Mouse (Mus musculus) embryonic stem cell, embryonic (primary cell): ENCODE measurements around the gene Hcn2.

ENCODE experiments used
- CTCF ChIA-PET, 4 experiments: fragments of 300-600 bp in 2 of 4; fragments of 350-600 bp in 2 of 4; sonication (Branson Sonifier 250); formaldehyde crosslinking; loops; one replicate each; lab custom pipeline; 2022; ENCODE audit warnings: inconsistent platforms in 2 of 4; lab: Charles Lee
- POLR2A ChIA-PET, 4 experiments: fragments of 300-600 bp in 2 of 4; fragments of 350-600 bp in 2 of 4; sonication (Branson Sonifier 250); formaldehyde crosslinking; loops; one replicate each; lab custom pipeline; 2022; ENCODE audit warnings: antibody characterized with exemption in 4 of 4, inconsistent platforms in 1 of 4; lab: Charles Lee

Hcn2 gene

GRCm38 (mm10) chr10:79696129-79696651 is 20.2 kb upstream of the Hcn2 start:
- POLR2A ChIA-PET: interaction anchor here in 3 of 4 experiments (0.6 to 19.9 kb wide), 15 partner anchors 8 to 59 kb away, joined by 3 to 367 read pairs (median 6); partner anchors contain the start of genes Bsg (in 2 of the 3), Cdc34 (in 1 of the 3), Gzmm (in 1 of the 3) and Madcam1 (in 1 of the 3)

GRCm38 (mm10) chr10:79697916-79698315 is 18.5 kb upstream of the Hcn2 start:
- ChIA-PET CTCF (interaction anchor here in 2 of 4 experiments (0.5 to 1.3 kb wide), 6 partner anchors 14 to 1372 kb away, joined by 3 to 5 read pairs (median 4); no protein-coding TSS in a partner anchor), POLR2A (interaction anchor here in 3 of 4 experiments (0.7 to 19.9 kb wide), 13 partner anchors 9 to 583 kb away, joined by 3 to 367 read pairs (median 7); partner anchors contain the start of genes Bsg (in 1 of the 3), Cdc34 (in 1 of the 3), Gzmm (in 1 of the 3) and Madcam1 (in 1 of the 3))

More at GRCm38 (mm10) chr10:79696129-79696651, 20.2 kb upstream of the Hcn2 start:
- CTCF ChIA-PET: interaction anchor here in 3 of 4 experiments (0.5 to 3.6 kb wide), 22 partner anchors 8 to 273 kb away, joined by 3 to 23 read pairs (median 4); partner anchors contain the start of genes Bsg (in 1 of the 3), C2cd4c (in 1 of the 3), Cdc34 (in 1 of the 3) and Fgf22 (in 1 of the 3)

DNA sequence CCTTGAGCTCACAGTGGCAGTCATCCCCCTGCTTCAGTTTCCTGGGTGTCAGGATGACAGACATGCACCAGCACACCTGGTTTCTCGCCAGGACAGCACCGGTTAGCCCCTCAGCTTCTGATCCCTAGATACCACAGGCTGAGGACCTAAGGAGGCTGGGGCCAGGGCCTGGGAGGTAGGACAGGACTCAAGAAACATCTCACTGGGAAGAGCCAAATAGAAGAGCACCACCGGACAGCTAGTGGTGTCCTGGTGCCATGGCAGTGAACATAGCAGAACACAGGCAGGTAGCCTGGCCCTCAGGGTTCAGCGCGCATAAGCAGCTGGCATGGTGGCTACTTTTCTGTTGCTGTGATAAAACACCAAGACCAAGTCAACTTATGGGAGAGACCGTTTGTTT is 18.0 kb upstream of the Hcn2 start:
- CTCF ChIA-PET: interaction anchor here in 3 of 4 experiments (0.5 to 1.3 kb wide), 9 partner anchors 11 to 1372 kb away, joined by 3 to 5 read pairs (median 4); no protein-coding TSS in a partner anchor
- POLR2A ChIA-PET: interaction anchor here in 3 of 4 experiments (0.7 to 19.9 kb wide), 12 partner anchors 9 to 582 kb away, joined by 3 to 197 read pairs (median 7); partner anchors contain the start of genes Cdc34 (in 2 of the 3), Bsg (in 1 of the 3) and Gzmm (in 1 of the 3)

DNA sequence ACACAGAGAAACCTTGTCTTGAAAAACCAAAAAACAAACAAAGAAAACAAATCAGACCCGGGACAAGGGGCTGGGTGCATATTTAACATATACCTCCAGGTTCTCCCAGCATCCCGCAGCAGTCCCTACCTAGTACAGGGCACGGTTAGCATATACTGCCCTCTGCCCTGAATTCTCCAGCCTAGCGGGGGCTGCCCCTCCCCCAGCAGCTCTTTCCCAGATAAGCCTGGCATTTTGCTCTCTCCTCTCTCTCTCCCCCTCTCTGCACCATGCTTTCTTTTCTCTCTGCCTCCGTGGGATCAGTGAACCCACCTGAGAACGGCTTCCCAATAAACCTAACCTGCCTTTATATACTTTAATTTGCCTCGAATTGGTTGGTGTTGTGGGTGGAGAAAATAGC is 15.8 kb upstream of the Hcn2 start:
- ChIA-PET POLR2A (interaction anchor here in 2 of 4 experiments (1.2 to 5.5 kb wide), 4 partner anchors 9 to 19 kb away, joined by 3 to 43 read pairs (median 6); partner anchors contain the start of genes Cdc34 (in 1 of the 2) and Gzmm (in 1 of the 2)), CTCF (no interaction called here)

- POLR2A ChIA-PET: interaction anchor here in 2 of 4 experiments (0.5 to 2.1 kb wide), 10 partner anchors 10 to 467 kb away, joined by 3 to 15 read pairs (median 3); partner anchors contain the start of genes C2cd4c (in 1 of the 2), Cdc34 (in 1 of the 2), Gzmm (in 1 of the 2) and Polrmt (in 1 of the 2)
- CTCF ChIA-PET: no interaction called here
Measured at GRCm38 (mm10) chr10:79701443-79702129, 14.8 kb upstream of the Hcn2 start.

DNA sequence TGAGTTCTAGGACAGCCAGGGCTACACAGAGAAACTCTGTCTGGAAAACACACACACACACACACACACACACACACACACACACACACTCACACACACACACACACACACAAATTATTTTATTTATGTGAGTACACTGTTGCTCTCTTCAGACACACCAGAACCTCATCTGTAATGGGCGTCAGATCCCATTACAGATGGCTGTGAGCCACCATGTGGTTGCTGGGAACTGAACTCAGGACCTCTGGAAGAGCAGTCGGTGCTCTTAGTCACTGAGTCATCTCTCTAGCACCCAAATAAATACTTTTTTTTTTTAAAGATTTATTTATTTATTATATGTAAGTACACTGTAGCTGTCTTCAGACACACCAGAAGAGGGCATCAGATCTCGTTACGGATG is 13.5 kb upstream of the Hcn2 start:
- ChIA-PET POLR2A (interaction anchor here in 3 of 4 experiments (0.6 to 8.4 kb wide), 17 partner anchors 10 to 956 kb away, joined by 3 to 197 read pairs (median 5); partner anchors contain the start of genes Cdc34 (in 2 of the 3), Gzmm (in 2 of the 3), Tpgs1 (in 2 of the 3) and Fstl3 (in 1 of the 3)), CTCF (interaction anchor here in 2 of 4 experiments (1.2 to 2.3 kb wide), 9 partner anchors 8 to 79 kb away, joined by 3 to 23 read pairs (median 8); no protein-coding TSS in a partner anchor)

- CTCF ChIA-PET: interaction anchor here in 3 of 4 experiments (0.5 to 2.3 kb wide), 44 partner anchors 8 to 802 kb away, joined by 3 to 23 read pairs (median 4); partner anchors contain the start of genes C2cd4c (in 1 of the 3), Cdc34 (in 1 of the 3), Madcam1 (in 1 of the 3) and Polrmt (in 1 of the 3)
- POLR2A ChIA-PET: interaction anchor here (0.6 to 8.4 kb wide), 71 partner anchors 9 to 1694 kb away, joined by 3 to 197 read pairs (median 4); partner anchors contain the start of genes Cdc34 (in 3 of the 4), Gzmm (in 2 of the 4), Madcam1 (in 2 of the 4) and Polrmt (in 2 of the 4)
Measured at GRCm38 (mm10) chr10:79703541-79703940, 12.9 kb upstream of the Hcn2 start.

GRCm38 (mm10) chr10:79704065-79704969 is 12.1 kb upstream of the Hcn2 start, which contains the start of gene Bsg:
Gene Bsg (plus strand): TSS chr10:79704491.
- CTCF ChIA-PET: interaction anchor here (0.5 to 2.3 kb wide), 49 partner anchors 8 to 802 kb away, joined by 3 to 23 read pairs (median 4); partner anchors contain the start of genes Madcam1 (in 2 of the 4), C2cd4c (in 1 of the 4), Cdc34 (in 1 of the 4) and Polrmt (in 1 of the 4)
- POLR2A ChIA-PET: interaction anchor here (0.6 to 8.4 kb wide), 83 partner anchors 8 to 1695 kb away, joined by 3 to 197 read pairs (median 4); partner anchors contain the start of genes Cdc34 (in 3 of the 4), Gzmm (in 2 of the 4), Madcam1 (in 2 of the 4) and Polrmt (in 2 of the 4)

- ChIA-PET POLR2A (interaction anchor here (0.6 to 8.4 kb wide), 29 partner anchors 8 to 401 kb away, joined by 3 to 197 read pairs (median 7); partner anchors contain the start of genes Cdc34 (in 2 of the 4), Gzmm (in 2 of the 4), Tpgs1 (in 2 of the 4) and Med16 (in 1 of the 4)), CTCF (interaction anchor here in 3 of 4 experiments (0.5 to 2.3 kb wide), 9 partner anchors 9 to 75 kb away, joined by 3 to 16 read pairs (median 5); partner anchors contain the start of gene Madcam1 (in 1 of the 3))
Measured at GRCm38 (mm10) chr10:79704970-79705360, 11.5 kb upstream of the Hcn2 start.

- ChIA-PET CTCF (interaction anchor here in 3 of 4 experiments (0.6 to 1.3 kb wide), 5 partner anchors 13 to 203 kb away, joined by 3 read pairs; partner anchors contain the start of gene Med16 (in 1 of the 3)), POLR2A (interaction anchor here in 3 of 4 experiments (0.6 to 8.4 kb wide), 25 partner anchors 8 to 159 kb away, joined by 3 to 197 read pairs (median 5); partner anchors contain the start of genes Cdc34 (in 2 of the 3), Gzmm (in 2 of the 3), Tpgs1 (in 2 of the 3) and Fgf22 (in 1 of the 3))
Measured at GRCm38 (mm10) chr10:79705951-79706350, 10.5 kb upstream of the Hcn2 start.

DNA sequence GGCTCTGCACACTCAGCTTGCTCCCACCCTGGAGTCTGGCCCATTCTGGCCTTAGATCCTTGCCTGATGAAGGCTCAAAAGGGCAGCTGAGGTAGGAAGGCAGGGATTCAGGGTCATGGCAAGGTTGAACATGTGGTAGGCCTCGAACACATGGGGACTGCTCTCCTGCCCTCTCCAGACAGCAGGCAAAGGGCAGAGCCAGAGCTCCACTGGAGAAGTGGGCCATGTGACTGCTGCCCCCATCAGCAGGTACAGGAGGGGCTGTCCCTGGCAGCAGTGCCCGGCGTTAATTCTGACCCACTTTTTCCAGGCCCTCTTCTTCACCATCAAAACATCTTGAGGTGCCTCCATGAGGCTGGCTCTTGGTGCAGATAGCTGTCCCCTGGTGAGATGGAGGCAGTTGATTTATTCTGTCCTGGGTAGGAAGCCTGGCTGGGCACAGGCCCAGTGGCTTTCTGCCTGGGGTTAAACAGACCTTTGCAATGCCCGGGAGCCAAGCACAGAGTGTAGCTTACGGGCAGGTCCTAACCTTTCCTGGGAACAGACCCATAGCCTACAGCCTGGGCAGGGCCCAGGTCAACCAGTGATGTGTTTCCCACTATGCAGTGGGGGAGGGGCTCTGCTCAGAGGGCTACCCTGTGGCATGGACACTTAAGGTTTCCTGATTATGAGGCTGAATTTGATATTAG is 9.9 kb upstream of the Hcn2 start:
- ChIA-PET POLR2A (interaction anchor here in 3 of 4 experiments (0.6 to 8.4 kb wide), 20 partner anchors 8 to 131 kb away, joined by 3 to 197 read pairs (median 7); partner anchors contain the start of genes Cdc34 (in 2 of the 3), Gzmm (in 2 of the 3), Tpgs1 (in 2 of the 3) and Fgf22 (in 1 of the 3)), CTCF (interaction anchor here in 3 of 4 experiments (0.5 to 3.4 kb wide), 8 partner anchors 11 to 184 kb away, joined by 3 to 12 read pairs (median 3); partner anchors contain the start of gene Cfd (in 1 of the 3))

DNA sequence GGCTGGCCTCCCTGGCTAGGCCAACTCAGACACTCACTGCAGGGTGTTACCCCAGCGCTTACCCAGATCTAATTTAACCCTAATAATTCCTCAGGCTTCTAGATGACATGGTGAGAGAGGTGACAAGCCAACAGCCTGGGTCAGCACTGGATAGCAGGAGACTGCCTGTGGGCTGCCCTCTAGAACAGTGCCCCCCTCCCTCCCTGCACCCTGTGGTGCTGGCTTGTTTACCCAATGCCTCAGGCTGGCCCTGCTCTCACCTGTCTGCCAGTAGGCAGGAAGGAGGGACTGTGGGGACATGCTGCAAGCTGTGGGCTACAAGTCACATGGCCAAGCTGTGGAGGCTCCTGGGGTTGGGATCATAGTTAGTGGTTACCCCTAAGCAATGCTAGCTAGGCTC is 9.3 kb upstream of the Hcn2 start:
- CTCF ChIA-PET: interaction anchor here in 2 of 4 experiments (0.5 to 3.4 kb wide), 8 partner anchors 11 to 184 kb away, joined by 3 to 12 read pairs (median 3); partner anchors contain the start of genes Cdc34 (in 1 of the 2), Cfd (in 1 of the 2) and Polrmt (in 1 of the 2)

GRCm38 (mm10) chr10:79707759-79708158 is 8.7 kb upstream of the Hcn2 start:
- ChIA-PET CTCF (interaction anchor here in 2 of 4 experiments (0.6 to 3.4 kb wide), 8 partner anchors 10 to 113 kb away, joined by 3 to 12 read pairs (median 3); partner anchors contain the start of genes Cdc34 (in 1 of the 2) and Polrmt (in 1 of the 2)), POLR2A (interaction anchor here (0.5 to 8.4 kb wide), 29 partner anchors 10 to 277 kb away, joined by 3 to 197 read pairs (median 4); partner anchors contain the start of genes Cdc34 (in 2 of the 4), Gzmm (in 2 of the 4), Tpgs1 (in 2 of the 4) and Fgf22 (in 1 of the 4))

More for the DNA sequence above, 9.3 kb upstream of the Hcn2 start:
- POLR2A ChIA-PET: interaction anchor here (0.5 to 8.4 kb wide), 21 partner anchors 9 to 154 kb away, joined by 3 to 197 read pairs (median 4); partner anchors contain the start of genes Cdc34 (in 2 of the 4), Gzmm (in 2 of the 4), Polrmt (in 2 of the 4) and Tpgs1 (in 2 of the 4)

GRCm38 (mm10) chr10:79708668-79709067 is 7.8 kb upstream of the Hcn2 start:
- ChIA-PET CTCF (interaction anchor here in 3 of 4 experiments (0.8 to 3.4 kb wide), 9 partner anchors 9 to 93 kb away, joined by 3 to 12 read pairs (median 4); partner anchors contain the start of gene Polrmt (in 1 of the 3)), POLR2A (interaction anchor here in 2 of 4 experiments (0.7 to 8.4 kb wide), 24 partner anchors 8 to 276 kb away, joined by 3 to 197 read pairs (median 4); partner anchors contain the start of genes Cdc34 (in 2 of the 2), Gzmm (in 2 of the 2), Tpgs1 (in 2 of the 2) and Madcam1 (in 1 of the 2))
